Mouse (Mus musculus) cortical plate, adult 2 months (tissue): ENCODE measurements at regions not wholly inside any gene's neighbourhood (a gene's known extent, or its start where the extent isn't known, plus 50 kb on each side); places are given as distances from the start of the nearest gene placed in this dataset.

Experiments
- CTCF ChIP-seq: fragments of 200-500 bp; IDR thresholded peaks from 2 replicates; pipeline ENCODE4 v1.5.1; 2011; ENCODE audit warnings: mild to moderate bottlenecking, control low read depth, low read length; ENCODE audit not compliant: insufficient read depth; ENCODE audit errors: extremely low read depth
- POLR2A ChIP-seq: fragments of 200-500 bp; IDR thresholded peaks from 2 replicates; pipeline ENCODE4 v1.6.1; 2011; ENCODE audit warnings: mild to moderate bottlenecking, low read length, control low read depth; ENCODE audit not compliant: insufficient read depth; ENCODE audit errors: extremely low read depth

DNA sequence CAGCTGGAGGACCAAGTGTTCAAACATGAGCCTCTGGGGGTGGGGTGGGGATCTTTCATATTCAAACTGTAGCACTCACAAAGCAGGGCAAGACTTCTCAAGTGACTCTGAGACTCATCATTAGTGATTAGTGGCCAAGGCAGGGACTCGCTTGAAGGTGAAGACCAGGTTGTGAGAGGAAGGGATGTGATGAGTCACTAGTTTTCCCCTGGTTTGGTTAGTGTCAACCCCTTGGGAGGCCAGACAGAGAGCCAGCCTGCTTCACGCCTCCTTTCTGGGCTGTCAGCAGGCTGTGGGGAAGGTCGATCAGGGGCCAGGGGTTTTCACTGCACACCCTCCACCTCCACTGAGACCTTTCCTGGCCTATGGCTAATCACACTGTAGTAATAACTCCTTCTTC lies 65.2 kb downstream of the Slc30a10 start:
- no peak for TF ChIP-seq POLR2A
- no peak for TF ChIP-seq CTCF
